Mouse (Mus musculus): ENCODE results near the gene Srebf2.
"Not testable (repeated sequence)": the region's sequence is repeated elsewhere in the genome, so short reads cannot be mapped to it uniquely, and the experiment has no call there.

The Srebf2 gene

DNA sequence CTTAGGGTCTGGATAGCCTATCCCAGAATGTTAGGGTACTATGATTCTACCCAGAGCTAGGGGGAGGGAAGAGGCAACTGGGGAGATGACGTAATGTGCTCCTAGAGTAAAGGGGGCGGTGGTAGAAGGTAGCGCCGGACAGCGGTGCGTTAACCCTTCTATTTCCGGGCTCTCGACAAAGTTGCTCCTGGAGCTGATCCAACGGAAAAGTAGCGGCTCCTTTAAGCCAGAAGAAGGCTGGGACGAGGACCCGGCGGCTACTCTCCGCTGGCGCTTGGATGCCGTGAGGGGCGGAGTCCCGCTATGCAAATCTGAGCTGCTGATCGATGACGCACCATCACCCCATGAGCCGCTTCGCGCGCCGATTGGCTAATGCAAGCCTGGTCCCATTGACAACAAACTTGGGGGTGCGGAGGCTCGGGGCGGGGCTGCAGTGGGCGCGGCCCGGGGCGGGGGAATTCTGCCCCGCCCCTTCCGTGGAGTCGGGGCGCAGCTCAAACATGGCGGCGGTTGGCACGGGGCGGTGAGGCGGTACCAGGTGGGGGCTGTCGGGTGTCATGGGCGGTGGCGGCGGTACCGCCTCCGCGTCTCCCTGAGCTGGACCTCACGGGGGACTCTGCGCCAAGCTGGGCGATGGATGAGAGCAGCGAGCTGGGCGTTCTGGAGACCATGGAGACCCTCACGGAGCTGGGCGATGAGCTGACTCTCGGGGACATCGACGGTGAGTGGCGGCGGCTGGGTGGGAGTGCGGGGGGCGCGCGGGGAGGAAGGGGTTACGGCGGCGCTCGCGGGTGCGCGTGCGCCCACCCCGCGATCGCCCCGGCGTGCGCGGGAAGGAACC lies at the start of gene Srebf2:
Srebf2 (plus strand) TSS at position 412 of the 841 bp plus-strand sequence.
- DNase-seq (ENCODE audit: low read depth, low spot score) = peak; percentile 100

DNA sequence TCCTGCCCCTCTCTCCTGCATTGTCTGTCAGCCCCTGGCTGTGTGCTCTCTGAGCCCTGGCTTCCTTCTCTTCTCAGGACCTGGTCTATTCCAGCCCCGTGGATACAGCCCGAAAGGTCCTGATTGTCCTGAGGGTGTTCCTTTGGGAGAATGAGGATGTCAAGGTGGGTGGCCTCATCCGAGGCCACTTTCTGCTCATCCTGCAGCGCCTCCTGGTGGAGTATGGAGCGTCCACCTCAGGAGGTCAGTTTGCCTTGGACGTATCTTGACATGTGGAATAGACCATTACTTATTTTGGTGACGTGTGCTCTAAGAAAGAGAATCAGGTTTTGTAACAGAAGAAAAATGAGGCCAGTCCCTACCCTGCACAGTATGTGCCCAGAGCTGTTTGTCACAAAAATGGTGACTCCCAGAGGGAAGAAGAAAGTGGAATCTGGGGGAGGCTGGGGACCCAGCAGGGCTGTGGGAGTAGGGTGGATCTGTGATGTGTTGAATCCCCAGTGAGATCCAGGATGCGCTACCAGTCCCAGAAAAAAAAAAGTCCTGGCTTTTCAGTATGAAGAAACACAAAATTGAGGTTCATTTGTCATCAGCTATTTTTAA lies 39.9 kb upstream of the Srebf2 start:
- peak; percentile 48 for DNase-seq (ENCODE audit: low read depth, low spot score)

DNA sequence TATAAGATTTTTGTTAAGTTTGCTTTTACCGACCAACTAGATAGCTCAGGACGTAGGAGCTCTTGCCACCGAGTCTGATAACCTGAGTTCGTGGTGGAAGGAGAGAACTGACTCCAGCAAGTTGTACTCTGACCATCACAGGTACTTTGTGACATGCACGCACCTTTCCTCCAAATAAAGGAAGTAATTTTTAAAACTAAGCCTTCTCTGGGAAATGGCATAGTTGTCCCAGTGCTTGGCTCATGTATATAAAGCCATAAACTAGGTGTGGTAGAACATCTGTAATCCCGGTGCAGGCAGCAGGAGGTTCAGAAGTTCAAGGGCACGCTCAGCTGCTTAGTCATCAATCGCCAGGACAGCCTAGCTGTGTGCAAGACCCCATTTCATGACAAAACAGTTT lies 26.4 kb upstream of the Srebf2 start:
- no peak for DNase-seq (ENCODE audit: low read depth, low spot score)

DNA sequence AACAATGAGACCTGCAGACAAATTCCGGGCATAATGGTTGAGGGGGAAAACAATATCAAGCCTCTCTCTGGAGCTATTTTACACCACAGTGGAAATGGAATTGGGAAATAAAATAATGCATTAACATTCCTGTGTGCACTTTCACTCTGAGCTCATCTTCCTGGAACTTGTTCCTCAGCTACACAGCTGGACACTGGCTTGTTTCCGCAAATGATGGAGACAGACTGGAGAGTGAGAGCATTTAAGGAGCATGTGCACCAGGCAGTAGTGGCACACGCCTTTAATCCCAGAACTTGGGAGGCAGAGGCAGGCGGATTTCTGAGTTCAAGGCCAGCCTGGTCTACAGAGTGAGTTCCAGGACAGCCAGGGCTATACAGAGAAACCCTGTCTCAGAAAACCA lies 20.3 kb upstream of the Srebf2 start:
- not testable (repeated sequence) for DNase-seq (ENCODE audit: low read depth, low spot score)

DNA sequence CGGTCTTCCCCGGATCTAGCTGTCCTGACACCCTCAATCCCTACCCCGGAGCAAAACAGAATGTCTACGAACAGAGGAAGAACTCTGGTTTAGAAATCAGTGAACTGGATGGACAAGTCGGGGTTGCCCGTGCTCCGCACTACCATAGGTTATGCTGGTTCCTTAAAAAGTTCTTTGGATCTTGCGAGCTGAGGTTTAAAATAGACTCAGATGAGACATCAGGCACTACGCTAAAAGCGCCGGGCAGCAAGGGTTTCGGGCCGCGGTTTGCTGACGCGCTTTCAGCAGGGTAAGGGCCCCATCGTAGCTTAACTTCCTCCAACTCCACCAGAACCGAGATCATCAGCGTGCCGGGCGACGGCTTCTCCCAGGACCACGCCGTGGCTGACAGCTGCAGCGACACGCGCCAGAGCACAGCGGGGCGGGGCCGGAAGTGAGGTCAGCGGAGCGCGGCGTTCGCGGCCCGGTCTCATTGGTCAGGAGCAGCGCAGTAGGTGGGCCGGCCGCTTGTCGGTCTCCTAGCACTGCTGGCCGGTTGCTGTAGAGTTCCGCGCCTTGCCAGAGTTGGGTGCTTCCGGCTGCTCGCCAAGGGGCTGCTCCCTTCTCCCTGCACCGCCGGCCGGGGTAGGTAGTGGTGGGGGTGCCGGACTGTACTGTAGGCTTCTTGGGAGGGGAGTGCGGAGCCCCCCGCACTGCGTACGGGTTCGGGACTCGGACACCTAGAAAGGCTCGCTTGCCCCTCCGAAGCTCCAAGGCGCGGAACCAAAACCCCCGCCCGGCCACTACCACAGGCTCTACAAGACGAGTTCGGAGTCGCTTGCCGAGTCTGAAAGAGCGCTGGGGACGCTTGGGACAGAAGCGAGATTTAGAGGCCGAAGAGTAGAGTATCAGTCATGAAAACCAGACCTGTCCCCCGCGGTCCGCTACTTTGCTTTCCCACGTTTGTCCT lies 19.3 kb upstream of the Srebf2 start, which contains the start of gene Ccdc134:
Ccdc134 (plus strand) TSS at position 497 of the 949 bp plus-strand sequence.
- peak; percentile 97 for DNase-seq (ENCODE audit: low read depth, low spot score)

DNA sequence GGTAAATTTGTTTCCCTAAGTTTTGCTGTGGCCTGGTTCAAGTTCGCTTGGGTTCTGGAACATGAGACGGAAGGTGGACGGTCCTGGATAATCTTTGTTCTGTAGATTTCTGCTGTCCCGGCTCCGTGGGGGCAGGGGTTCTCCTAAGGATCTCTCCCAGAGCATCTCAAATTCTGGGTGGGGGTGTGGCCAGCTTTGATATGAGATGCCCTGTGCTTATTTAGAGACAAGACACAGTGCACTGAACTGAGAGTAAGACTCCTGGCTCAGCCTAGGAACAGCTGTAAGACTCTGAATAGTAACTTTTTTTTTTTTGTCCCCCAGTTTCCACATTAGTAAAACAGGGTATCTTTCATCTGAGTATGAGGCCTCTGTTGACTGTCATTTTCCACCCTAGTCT lies 18.6 kb upstream of the Srebf2 start:
- DNase-seq (ENCODE audit: low read depth, low spot score) = peak; percentile 50

DNA sequence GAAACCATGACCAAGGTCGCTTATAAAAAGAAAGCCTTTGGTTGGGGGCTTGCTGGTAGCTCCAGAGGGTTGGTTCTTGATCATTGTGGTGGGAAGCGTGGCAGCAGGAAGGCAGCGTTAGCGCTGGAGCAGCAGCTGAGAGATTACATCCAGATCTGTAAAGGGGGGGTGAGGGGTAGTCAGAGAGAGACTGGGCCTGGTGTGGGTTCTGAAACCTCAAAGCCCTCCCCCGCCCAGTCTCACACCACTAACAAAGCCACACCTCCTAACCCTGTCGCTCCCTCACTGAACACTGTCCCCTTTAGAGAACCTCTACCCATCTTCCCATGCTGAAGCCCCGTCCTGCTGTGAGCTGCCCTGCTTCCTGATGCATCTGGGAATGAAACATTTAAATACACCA lies 16.4 kb upstream of the Srebf2 start:
- no peak for DNase-seq (ENCODE audit: low read depth, low spot score)

DNA sequence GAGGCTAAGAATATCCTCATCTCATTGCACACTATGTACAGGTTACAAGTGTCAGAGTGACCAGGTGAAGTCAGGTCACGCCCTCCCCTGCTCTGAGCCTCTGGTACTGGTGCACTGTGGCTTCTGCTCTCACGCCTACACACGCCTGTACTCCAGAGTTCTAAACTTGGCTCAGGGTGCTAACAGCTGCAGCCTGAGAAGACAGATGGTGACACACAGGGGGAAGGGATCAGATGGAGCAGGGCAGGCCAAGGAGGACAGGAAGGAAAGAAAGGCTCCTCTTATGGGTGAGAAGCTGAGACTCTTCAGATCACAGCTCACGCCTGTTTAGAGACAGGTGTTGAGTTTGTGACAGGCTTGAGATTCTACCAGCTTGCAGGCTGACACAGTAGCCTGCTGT lies 11.6 kb upstream of the Srebf2 start:
- DNase-seq (ENCODE audit: low read depth, low spot score) = peak; percentile 47

DNA sequence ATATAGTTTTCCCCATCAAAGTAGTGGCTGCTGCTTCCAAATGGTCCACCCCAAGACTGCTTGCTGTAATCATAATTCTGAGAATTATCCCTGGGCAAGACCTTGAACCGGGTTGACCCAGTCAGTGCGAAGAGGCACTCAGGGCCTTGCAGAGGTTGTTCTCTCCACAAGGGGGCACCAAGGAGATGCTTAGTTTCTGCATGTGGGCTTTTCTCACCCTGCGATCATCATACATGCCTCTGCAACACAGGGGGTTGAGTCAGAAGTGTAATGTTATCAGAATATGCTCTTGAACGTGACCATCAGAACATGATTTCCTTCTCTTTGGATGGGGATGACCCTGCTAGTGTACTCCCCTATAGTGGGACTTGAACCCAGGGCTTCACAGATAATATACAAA lies 8.4 kb upstream of the Srebf2 start:
- peak; percentile 74 for DNase-seq (ENCODE audit: low read depth, low spot score)

DNA sequence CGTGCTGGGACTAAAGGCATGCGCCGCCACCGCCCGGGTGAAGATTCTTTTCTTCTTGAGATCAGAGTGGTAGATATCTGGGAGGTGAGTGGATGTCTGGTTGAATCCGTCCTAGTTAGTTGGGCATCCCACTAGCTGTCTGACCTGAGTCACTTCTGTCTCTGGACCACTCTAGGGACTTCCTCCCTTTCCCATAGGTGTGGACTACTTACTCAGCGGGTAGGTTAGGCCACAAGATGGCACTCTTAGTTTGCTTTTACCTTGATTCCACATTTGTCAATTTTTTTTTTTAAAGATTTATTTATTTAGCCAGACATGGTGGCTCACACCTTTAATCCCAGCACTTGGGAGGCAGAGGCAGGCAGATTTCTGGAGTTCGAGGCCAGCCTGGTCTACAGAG lies 7.8 kb upstream of the Srebf2 start:
- DNase-seq (ENCODE audit: low read depth, low spot score) = peak; percentile 63

DNA sequence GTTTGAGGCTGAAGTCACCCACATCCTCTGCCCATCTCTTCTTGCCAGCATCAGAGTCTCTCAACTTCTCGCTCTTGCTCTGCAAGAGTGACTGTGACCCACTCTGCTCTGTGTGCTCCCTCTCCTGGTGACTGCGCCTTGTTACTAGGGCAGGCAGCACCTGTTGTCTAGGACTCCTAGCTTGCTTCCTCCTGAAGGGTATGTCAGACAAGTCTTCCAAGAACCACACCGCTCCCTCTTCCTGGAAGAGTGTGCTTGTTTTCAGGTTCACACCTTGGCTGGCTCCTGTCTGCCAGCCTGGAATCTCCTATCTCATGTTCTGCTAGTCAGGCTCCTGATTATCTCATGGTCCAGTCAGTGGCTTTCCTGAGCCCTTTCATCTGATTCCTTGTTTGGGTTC lies 6.6 kb upstream of the Srebf2 start:
- DNase-seq (ENCODE audit: low read depth, low spot score) = no peak

DNA sequence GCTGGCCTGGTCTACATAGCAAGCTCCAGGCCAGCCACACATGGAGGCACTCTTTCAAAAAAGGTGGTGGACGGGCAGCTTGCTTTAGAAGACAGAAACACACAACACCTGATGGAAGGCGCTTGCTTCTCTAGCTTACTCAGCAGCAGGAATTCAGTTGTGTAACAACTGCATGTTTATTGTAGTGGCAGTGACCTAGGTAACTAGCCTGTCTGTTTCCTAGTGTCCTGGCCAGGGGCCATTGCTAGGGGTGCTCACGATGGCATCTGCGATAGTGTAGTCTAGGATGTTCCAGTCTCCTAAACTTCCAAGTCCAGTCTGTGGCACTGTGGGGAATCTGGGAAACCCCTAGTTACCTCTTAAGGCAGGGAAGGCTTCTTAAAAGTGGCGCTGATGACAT lies 2.8 kb upstream of the Srebf2 start:
- no peak for DNase-seq (ENCODE audit: low read depth, low spot score)

DNA sequence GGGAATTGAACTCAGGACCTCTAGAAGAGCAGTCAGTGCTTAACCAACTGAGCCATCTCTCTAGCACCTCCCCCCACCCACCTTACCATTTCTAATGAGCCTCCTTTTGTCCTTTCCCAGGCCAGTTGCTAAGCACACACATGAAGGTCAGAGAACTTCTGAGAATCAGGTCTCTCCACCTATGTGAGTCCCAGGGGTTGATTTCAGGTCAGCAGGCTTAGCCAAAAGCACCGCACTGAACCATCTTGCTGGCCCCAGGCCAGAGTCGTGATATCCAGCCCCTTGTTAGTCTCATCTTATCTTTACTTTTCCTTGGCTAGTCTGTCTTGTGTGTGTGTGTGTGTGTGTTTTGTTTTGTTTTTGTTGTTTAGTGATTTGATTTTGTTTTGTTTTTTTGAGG lies 1.6 kb upstream of the Srebf2 start:
- DNase-seq (ENCODE audit: low read depth, low spot score) = peak; percentile 48

DNA sequence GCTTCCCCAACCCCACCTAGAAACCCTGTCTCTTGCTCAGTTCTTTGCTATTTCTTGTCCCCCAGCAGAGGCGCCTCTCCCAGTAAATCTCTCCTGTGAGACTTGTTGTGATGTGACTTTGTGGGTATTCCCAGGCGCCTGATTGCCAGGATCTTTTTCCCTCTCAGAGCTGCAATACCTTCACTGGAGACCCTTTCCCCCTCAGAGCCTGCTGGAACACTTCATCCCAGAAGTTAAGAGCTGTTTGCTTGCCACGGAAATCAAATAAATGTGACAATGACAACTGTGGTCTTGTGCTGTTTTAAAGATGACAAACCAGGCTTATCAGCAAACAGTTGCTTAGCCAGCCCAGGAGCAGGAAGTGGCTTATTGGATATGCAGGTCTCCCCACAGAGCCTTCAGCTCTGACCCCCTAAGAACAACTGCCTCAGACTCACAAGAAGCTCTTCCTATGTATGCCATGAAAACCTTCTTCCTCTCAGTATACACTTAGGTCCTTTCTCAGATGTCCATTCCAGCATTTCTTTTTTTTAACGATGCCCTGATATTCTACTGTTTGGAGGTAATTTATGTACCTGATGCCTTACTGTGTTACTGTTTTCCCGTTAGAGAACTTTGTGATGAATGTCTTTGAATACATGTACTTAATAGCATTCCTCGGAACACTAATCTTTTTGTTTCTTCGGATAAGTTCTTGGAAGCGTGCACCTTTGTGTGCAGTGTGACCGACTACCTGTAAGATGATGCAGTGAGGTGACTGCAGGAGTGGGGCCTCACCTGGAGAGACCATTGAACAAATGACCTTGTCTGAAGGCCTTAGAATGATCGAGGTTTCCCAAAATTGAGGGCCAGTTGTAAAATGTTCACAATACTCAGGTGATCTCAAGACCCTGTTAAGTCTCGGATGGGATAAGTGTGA lies 871 bp upstream of the Srebf2 start:
- DNase-seq (ENCODE audit: low read depth, low spot score) = peak; percentile 69

DNA sequence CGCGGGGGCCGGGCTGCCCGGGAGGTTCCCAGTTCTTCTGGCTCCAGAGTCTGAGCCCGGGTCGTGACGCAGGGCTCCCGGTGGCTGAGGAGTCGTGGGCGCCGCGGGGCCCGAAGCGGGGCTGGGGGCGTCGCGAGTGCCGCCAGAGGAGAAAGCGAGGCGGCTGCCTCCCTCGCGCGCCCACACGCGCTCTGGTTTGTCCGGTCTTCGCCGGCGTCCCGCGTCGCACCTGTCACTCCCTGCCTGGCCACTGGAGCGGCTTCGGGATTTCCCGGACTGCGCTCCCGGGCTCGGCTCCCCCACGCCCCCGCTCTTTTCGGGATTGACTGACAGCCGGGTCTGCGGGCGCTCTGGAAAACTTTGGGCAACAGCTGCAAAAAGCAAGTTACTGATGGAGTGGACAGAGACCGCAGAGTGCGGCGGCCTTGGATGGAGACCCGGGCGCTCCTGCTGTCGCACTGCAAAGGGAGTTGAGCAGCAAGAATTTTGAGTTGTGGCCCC lies 680 bp downstream of the Srebf2 start:
- DNase-seq (ENCODE audit: low read depth, low spot score) = peak; percentile 63

DNA sequence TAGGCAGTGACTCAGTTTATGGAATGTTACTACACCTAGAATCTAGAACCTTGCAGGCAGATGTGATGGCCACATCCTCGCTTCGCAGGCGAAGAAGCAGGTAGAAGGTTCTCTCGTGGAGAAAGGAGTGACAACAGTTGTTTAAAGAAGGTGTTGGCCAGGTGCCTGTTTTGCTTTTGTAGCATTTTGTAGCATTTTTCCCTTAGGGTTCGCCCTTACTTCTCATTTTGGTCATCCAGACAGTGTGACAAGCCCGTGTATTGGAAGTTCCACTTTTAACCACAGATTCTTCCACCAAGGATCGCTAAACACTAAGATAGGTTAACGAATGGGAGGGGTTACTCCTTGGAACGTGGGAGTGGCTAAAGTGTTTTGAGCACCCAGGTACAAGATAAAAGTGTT lies 1.5 kb downstream of the Srebf2 start:
- peak; percentile 65 for DNase-seq (ENCODE audit: low read depth, low spot score)

DNA sequence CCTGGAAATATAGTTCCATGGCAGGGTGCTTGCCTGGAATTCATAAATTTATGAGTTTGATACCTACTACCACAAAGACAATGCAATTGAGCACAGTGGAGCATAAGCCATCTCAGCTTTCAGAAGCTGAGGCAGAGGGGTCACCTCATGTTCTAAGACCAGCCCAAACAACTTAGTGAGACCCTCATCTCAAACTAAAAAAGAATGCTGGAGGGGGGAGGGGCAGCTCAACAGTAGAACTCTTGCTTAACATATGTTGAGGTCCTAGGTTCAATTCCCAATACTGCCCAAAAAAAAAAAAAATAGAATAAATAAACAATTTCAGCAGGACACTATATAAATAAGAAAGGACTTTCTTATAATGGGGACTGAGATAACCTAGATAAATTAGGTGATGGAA lies 3.1 kb downstream of the Srebf2 start:
- DNase-seq (ENCODE audit: low read depth, low spot score) = no peak

DNA sequence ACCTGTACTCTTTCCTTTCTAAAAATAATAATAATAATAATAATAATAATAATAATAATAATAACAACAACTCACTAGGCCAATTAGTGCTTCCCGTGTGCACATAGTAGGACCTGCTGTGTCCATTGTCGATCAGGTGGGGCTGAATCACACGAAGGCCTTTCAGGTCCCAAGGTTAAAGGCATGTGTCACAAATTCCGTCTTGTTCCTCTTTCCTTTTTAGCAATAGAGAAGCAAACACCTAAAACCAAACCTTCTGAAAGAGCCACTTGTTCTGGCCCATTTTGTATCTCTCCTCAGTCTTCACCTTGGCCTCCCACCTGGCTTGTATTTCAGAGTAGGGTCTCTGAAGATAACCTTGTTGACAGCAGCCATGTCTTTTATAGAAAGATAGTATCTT lies 4.2 kb downstream of the Srebf2 start:
- DNase-seq (ENCODE audit: low read depth, low spot score) = peak; percentile 57

DNA sequence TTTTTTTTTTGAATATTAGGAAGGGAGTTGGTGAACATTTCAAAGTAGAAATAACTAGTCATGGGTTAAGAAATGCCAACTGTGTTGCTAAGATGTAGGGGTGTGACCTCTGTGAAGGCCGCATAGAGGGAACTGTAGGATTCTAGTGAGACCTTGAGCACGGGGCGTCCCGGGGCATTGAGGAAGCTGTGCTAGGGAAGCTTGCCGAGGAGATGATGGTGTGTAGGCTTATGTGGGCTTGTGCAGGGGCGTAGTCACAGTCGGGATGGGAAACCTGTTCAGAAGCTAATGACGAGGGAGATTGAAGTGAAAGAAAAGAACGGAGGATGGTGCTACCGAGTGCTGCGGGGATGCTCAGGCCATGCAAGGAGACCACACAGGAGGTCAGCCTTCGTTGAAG lies 5.0 kb downstream of the Srebf2 start:
- DNase-seq (ENCODE audit: low read depth, low spot score) = no peak

DNA sequence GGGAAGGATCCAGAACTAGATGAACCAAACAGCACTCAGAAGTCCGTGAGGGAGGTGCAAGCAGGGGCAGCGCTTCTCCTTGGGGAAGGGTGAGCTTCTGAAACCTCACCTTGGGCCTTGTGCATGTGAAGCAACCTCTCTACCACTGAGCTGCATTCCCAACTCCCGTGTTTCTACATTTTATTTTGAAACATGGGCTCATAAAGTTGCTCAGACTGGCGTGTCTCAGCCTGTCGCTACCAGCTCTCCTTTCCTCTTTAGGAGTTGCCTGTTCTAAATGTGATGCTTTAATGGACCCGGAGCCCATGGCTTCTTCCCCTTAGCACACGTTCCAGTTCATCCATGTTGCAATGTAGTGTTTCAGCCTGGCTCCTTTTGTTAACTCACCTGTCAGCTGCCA lies 5.5 kb downstream of the Srebf2 start:
- no peak for DNase-seq (ENCODE audit: low read depth, low spot score)

DNA sequence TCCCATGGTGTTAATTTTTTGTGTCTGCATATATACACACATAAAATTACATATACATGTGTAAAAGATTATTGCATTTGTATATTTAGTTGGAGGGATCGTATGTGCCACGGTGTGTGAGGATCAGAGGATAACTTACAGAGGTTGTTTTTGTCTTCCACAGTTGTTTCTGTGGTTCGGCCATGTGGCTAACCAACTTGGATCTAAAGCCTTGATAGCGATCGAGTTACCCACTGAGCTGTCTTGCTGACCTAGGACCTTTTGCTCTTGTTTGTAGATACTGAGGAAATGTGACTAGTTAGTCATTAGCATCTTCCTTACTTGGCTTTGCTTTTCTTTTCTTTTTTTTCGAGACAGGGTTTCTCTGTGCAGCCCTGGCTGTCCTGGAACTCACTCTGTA lies 9.3 kb downstream of the Srebf2 start:
- no peak for DNase-seq (ENCODE audit: low read depth, low spot score)
